Mouse (Mus musculus) hindbrain, embryonic 10.5 days (tissue): ENCODE results near the gene Gm17268. TPM values are rescaled to one million over a fixed set of nuclear protein-coding genes. Genes with fewer than 3 reads are reported as not detected.

ENCODE experiments used
- DNase-seq: peaks from one replicate; pipeline ENCODE4 v3.0.0-alpha.2; 2017; ENCODE audit warnings: low spot score
- H3K27ac ChIP-seq: fragments of 300-500 bp; sonication (generic); 2 replicates; pipeline ENCODE4 v1.5.1; 2016; ENCODE audit warnings: mild to moderate bottlenecking, moderate library complexity
- H3K27me3 ChIP-seq: fragments of 300-500 bp; sonication (generic); 2 replicates; pipeline ENCODE4 v1.6.1; 2016; ENCODE audit warnings: mild to moderate bottlenecking; ENCODE audit not compliant: poor library complexity, insufficient read depth, severe bottlenecking
- H3K36me3 ChIP-seq: fragments of 300-500 bp; sonication (generic); 2 replicates; pipeline ENCODE4 v1.6.1; 2016; ENCODE audit warnings: mild to moderate bottlenecking, moderate library complexity
- H3K4me1 ChIP-seq: fragments of 300-500 bp; sonication (generic); replicated peaks from 2 replicates; pipeline ENCODE4 v1.6.1; 2016; ENCODE audit warnings: mild to moderate bottlenecking
- H3K4me3 ChIP-seq: fragments of 300-500 bp; sonication (generic); 2 replicates; pipeline ENCODE4 v1.5.1; 2016; ENCODE audit warnings: mild to moderate bottlenecking, moderate library complexity
- H3K9me3 ChIP-seq: fragments of 300-500 bp; sonication (generic); 2 replicates; pipeline ENCODE4 v1.6.1; 2016; ENCODE audit warnings: mild to moderate bottlenecking, moderate library complexity
- WGBS: fragments of 180-500 bp; shearing (Covaris S2); methylation state at CpG from one replicate; pipeline ENCODE4 v1.1.7; 2016; 5-methylcytosine and 5-hydroxymethylcytosine counted together
- polyA plus RNA-seq: library from polyadenylated mRNA; unstranded; fragments of >200 nt; fragmentation: Nextera tagmentation; extraction: Ambion mirVana; gene quantifications from 2 replicates; pipeline ENCODE4 v1.2.1, GENCODE M21; 2016

Gm17268 gene
- polyA plus RNA-seq, 1 experiment from 2014 or later = not detected

GRCm38 (mm10) chr11:82019793-82020192 lies 18.6 kb downstream of the Gm17268 start:
- no peaks in the 10 kb centered on the region for H3K27me3 ChIP-seq
- H3K36me3 ChIP-seq = no peaks in the 10 kb centered on the region
- H3K4me3 ChIP-seq = no peak overlapping the region
- no peak overlapping the region for H3K27ac ChIP-seq
- no peaks in the 10 kb centered on the region for H3K4me1 ChIP-seq
- H3K9me3 ChIP-seq = no peaks in the 10 kb centered on the region
- no peak for DNase-seq

GRCm38 (mm10) chr11:82019389-82019788 lies 19.0 kb downstream of the Gm17268 start:
- H3K4me1 ChIP-seq = no peaks in the 10 kb centered on the region
- DNase-seq = no peak
- no peaks in the 10 kb centered on the region for H3K36me3 ChIP-seq
- H3K9me3 ChIP-seq = no peaks in the 10 kb centered on the region
- H3K27ac ChIP-seq = no peak overlapping the region
- WGBS = 38% methylated on average over 2 of the region's 2 CpGs
- H3K4me3 ChIP-seq = no peak overlapping the region
- no peaks in the 10 kb centered on the region for H3K27me3 ChIP-seq

GRCm38 (mm10) chr11:82016181-82016780 lies 22.1 kb downstream of the Gm17268 start:
- H3K4me3 ChIP-seq = no peak overlapping the region
- no peaks in the 10 kb centered on the region for H3K4me1 ChIP-seq
- no peaks in the 10 kb centered on the region for H3K9me3 ChIP-seq
- H3K27ac ChIP-seq = no peak overlapping the region
- 84% methylated on average over 3 of the region's 3 CpGs for WGBS
- H3K27me3 ChIP-seq = no peaks in the 10 kb centered on the region
- H3K36me3 ChIP-seq = no peaks in the 10 kb centered on the region
- no peak for DNase-seq

GRCm38 (mm10) chr11:82015066-82015465 lies 23.3 kb downstream of the Gm17268 start:
- no peak for DNase-seq
- Histone ChIP-seq H3K27ac (no peak overlapping the region), H3K4me3 (no peak overlapping the region), H3K36me3 (no peaks in the 10 kb centered on the region), H3K4me1 (no peaks in the 10 kb centered on the region), H3K9me3 (no peaks in the 10 kb centered on the region), H3K27me3 (no peaks in the 10 kb centered on the region)
- 76% methylated on average over 2 of the region's 2 CpGs for WGBS

- Histone ChIP-seq H3K36me3 (no peaks in the 10 kb centered on the region), H3K27ac (no peak overlapping the region), H3K27me3 (no peaks in the 10 kb centered on the region), H3K4me3 (no peak overlapping the region), H3K4me1 (no peaks in the 10 kb centered on the region), H3K9me3 (no peaks in the 10 kb centered on the region)
- WGBS = 68% methylated on average over 1 of the region's 1 CpGs
- no peak for DNase-seq
These were observed 24.6 kb downstream of the Gm17268 start for GRCm38 (mm10) chr11:82013756-82014155.

- H3K27me3 ChIP-seq = no peaks in the 10 kb centered on the region
- no peak for DNase-seq
- no peak overlapping the region for H3K4me3 ChIP-seq
- 47% methylated on average over 8 of the region's 8 CpGs for WGBS
- H3K36me3 ChIP-seq = no peaks in the 10 kb centered on the region
- no peaks in the 10 kb centered on the region for H3K4me1 ChIP-seq
- H3K27ac ChIP-seq = no peak overlapping the region
- no peaks in the 10 kb centered on the region for H3K9me3 ChIP-seq
These were observed 26.8 kb downstream of the Gm17268 start for GRCm38 (mm10) chr11:82011411-82012193.

GRCm38 (mm10) chr11:82010115-82010514 lies 28.2 kb downstream of the Gm17268 start:
- Histone ChIP-seq H3K36me3 (no peaks in the 10 kb centered on the region), H3K4me1 (no peaks in the 10 kb centered on the region), H3K27me3 (no peaks in the 10 kb centered on the region), H3K4me3 (no peak overlapping the region), H3K27ac (no peak overlapping the region), H3K9me3 (no peaks in the 10 kb centered on the region)
- 95% methylated on average over 3 of the region's 3 CpGs for WGBS
- DNase-seq = no peak

- Histone ChIP-seq H3K9me3 (no peaks in the 10 kb centered on the region), H3K27me3 (no peaks in the 10 kb centered on the region), H3K4me3 (no peak overlapping the region), H3K27ac (no peak overlapping the region), H3K36me3 (no peaks in the 10 kb centered on the region), H3K4me1 (no peaks in the 10 kb centered on the region)
- no peak for DNase-seq
- 68% methylated on average over 12 of the region's 12 CpGs for WGBS
These were observed 31.5 kb downstream of the Gm17268 start for GRCm38 (mm10) chr11:82006796-82007423.

GRCm38 (mm10) chr11:82004810-82005209 lies 33.6 kb downstream of the Gm17268 start:
- no peaks in the 10 kb centered on the region for H3K4me1 ChIP-seq
- H3K36me3 ChIP-seq = no peaks in the 10 kb centered on the region
- H3K4me3 ChIP-seq = no peak overlapping the region
- H3K27ac ChIP-seq = no peak overlapping the region
- 83% methylated on average over 2 of the region's 2 CpGs for WGBS
- no peaks in the 10 kb centered on the region for H3K9me3 ChIP-seq
- no peak for DNase-seq
- H3K27me3 ChIP-seq = no peaks in the 10 kb centered on the region

GRCm38 (mm10) chr11:82000581-82000980 lies 37.8 kb downstream of the Gm17268 start:
- H3K27me3 ChIP-seq = no peaks in the 10 kb centered on the region
- H3K36me3 ChIP-seq = no peaks in the 10 kb centered on the region
- H3K27ac ChIP-seq = no peak overlapping the region
- no peaks in the 10 kb centered on the region for H3K9me3 ChIP-seq
- no peak for DNase-seq
- H3K4me3 ChIP-seq = no peak overlapping the region
- WGBS = 62% methylated on average over 5 of the region's 5 CpGs
- H3K4me1 ChIP-seq = no peaks in the 10 kb centered on the region

GRCm38 (mm10) chr11:81999469-81999868 lies 38.9 kb downstream of the Gm17268 start:
- Histone ChIP-seq H3K27me3 (no peaks in the 10 kb centered on the region), H3K9me3 (no peaks in the 10 kb centered on the region), H3K4me1 (no peaks in the 10 kb centered on the region), H3K36me3 (no peaks in the 10 kb centered on the region), H3K4me3 (no peak overlapping the region), H3K27ac (no peak overlapping the region)
- no peak for DNase-seq
- WGBS = 82% methylated on average over 4 of the region's 4 CpGs

GRCm38 (mm10) chr11:81998646-81999045 lies 39.7 kb downstream of the Gm17268 start:
- Histone ChIP-seq H3K36me3 (no peaks in the 10 kb centered on the region), H3K4me3 (no peak overlapping the region), H3K27me3 (no peaks in the 10 kb centered on the region), H3K9me3 (no peaks in the 10 kb centered on the region), H3K27ac (no peak overlapping the region), H3K4me1 (no peaks in the 10 kb centered on the region)
- WGBS = 89% methylated on average over 3 of the region's 3 CpGs
- DNase-seq = no peak

- H3K4me1 ChIP-seq = no peaks in the 10 kb centered on the region
- H3K9me3 ChIP-seq = no peaks in the 10 kb centered on the region
- H3K4me3 ChIP-seq = no peak overlapping the region
- DNase-seq = no peak
- 88% methylated on average over 5 of the region's 5 CpGs for WGBS
- H3K27ac ChIP-seq = no peak overlapping the region
- H3K27me3 ChIP-seq = no peaks in the 10 kb centered on the region
- H3K36me3 ChIP-seq = no peaks in the 10 kb centered on the region
These were observed 41.3 kb downstream of the Gm17268 start for GRCm38 (mm10) chr11:81997085-81997484.
